Mouse (Mus musculus) left cerebral cortex, adult 6 months (tissue): ENCODE measurements around the gene Zfp622. TPM values are rescaled to one million over a fixed set of nuclear protein-coding genes. Genes with fewer than 3 reads are reported as not detected.

Experiments
- long read RNA-seq, 2 experiments: library from polyadenylated mRNA; unstranded; transcript quantifications; one replicate each; pipeline ENCODE4 v2.0.0; 2019 to 2020
- polyA plus RNA-seq: library from polyadenylated mRNA; unstranded; fragments of <200 nt; fragmentation: Nextera tagmentation; gene quantifications from 2 replicates; pipeline ENCODE4 v1.2.3, GENCODE M21; 2021

Gene Zfp622
- 27.6 and 45.4 TPM in 2 replicates for polyA plus RNA-seq
- long read RNA-seq, experiment 1, transcript Zfp622-201 (6 exons, 2,802 nt), result major isoform, 120 of 121 reads
- long read RNA-seq, experiment 1, partial matches to known transcripts, result 0 of 121 reads
- long read RNA-seq, experiment 1, other reads (novel, unspliced or antisense), result 1 of 121 reads
- long read RNA-seq, experiment 2, transcript Zfp622-201 (6 exons, 2,802 nt), result major isoform, 39 of 49 reads
- long read RNA-seq, experiment 2, partial matches to known transcripts, result 8 of 49 reads
- long read RNA-seq, experiment 2, other reads (novel, unspliced or antisense), result 1 of 49 reads

DNA sequence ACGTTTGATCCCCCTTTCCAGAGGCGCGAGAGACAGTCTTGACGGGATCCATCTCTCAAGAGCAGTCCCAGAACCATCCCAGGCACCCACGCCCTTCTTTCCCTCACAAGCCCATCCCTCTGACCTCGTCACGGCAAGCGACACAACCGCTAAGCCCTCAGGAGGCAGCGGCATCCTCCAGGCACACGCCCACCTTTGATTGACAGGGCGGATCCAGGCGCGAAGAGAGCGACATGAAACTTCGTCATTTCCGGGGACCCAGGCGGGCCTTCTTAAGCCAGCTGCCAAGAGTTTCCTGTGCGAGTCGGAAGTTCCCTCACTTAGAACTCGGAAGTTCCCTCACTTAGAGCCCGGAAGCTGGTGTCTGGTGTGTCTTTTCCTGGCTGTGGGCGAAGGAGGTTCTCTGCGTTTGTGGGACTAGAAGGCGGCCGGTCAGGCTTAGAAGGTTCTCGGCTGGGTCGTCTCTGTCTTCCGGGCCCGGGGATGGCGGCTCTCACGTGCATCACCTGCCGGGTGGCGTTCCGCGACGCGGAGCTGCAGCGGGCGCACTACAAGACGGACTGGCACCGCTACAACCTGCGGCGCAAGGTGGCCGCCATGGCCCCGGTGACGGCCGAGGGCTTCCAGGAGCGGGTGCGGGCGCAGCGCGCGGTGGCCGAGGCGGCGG lies at the start of gene Zfp622:
TSS of gene Zfp622 (plus strand) at position 300 of the 667 bp plus-strand sequence.

Other genes starting within 250 kb of the Zfp622 start
- 10.1 and 21.2 TPM in 2 replicates for gene Retreg1, start 141.2 kb upstream of the Zfp622 start, polyA plus RNA-seq